Mouse (Mus musculus): ENCODE data around the gene Hist2h2aa1. TPM values are rescaled to one million over a fixed set of nuclear protein-coding genes. Genes with fewer than 3 reads are reported as not detected.
"Not testable (repeated sequence)": the region's sequence is repeated elsewhere in the genome, so short reads cannot be mapped to it uniquely, and the experiment has no call there.

The Hist2h2aa1 gene
- polyA plus RNA-seq, 1 experiment: 140 TPM

DNA sequence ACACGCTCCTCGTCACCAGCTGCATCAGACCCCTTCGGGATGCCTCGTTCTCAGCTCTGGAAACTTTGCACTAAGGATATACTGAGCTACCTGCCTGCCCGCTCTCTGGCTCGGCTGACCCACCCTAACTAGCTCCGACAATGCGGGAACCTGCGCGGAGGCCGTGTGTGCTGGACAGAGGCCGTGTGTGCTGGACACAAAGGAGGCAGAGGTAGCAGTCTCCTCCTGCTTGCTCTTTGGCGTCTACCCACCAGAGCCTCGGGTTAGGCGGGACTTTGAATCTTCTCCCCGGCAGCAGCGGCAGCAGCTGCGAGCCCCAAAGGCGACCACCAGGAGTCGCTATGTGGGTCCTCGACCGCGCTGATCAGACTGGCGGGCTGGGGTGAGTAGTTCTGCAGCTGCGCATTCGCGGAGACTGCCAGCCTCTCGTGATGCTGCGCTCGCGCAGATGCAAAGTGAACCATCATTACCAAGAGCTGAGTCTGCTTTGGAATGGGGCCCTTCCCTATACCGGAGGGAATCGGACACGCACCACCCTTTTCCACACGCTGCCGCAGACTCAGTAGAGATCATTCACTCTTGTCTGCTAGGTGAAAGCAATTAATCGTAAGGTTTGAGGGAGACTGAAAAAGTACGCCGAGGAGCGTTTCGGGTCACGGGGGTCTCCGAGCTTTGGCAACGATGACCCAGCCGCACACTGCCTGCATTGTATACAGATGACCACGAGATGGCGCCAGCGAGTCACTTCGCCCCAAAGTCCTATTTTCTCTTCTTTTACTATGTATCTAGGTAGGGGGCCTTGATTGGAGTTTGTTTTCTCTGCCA is 32.7 kb downstream of the Hist2h2aa1 start:
- DNase-seq (ENCODE audit: low spot score): peak; percentile 73

DNA sequence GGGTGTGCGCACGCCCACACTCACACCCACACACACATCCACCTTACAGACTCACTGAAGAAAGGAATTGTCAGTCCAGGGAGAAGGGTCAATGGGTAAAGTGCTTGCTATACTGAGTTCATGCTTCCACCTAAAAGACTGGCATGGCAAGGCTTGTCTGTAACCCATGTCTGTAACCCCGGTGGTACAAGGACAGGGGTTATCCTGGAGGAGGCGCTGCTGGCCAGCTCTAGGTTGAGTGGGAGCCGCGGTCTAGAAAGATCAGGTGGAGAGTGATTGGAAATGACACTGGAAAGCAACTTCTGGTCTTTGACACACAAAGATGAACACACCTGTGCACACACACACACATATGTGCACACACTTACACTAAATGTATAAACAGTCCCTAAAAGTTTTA is 35.4 kb downstream of the Hist2h2aa1 start:
- DNase-seq (ENCODE audit: low spot score): no peak

DNA sequence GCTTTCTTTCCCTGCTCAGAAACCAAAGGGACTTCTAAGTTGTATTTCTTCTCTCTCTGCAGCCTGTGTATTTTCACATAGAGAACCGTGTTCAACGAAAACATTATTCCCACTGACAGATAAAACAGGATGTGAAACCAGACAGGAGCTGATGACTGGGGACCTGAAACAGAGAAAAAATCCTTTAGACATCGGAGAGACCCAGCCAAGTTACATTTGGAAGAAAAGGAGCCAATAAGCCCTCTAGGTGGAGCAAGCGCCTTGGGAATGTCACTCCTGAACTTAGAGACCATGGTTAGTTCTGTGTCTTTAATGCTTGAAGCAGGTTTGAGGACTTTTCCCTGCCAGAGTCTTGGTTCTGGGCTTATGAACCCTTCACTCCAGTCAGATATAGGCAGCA is 39.2 kb downstream of the Hist2h2aa1 start:
- DNase-seq (ENCODE audit: low spot score): no peak

GRCm38 (mm10) chr3:96287334-96287733 is 42.0 kb downstream of the Hist2h2aa1 start:
- not testable (repeated sequence) for DNase-seq (ENCODE audit: low spot score)

DNA sequence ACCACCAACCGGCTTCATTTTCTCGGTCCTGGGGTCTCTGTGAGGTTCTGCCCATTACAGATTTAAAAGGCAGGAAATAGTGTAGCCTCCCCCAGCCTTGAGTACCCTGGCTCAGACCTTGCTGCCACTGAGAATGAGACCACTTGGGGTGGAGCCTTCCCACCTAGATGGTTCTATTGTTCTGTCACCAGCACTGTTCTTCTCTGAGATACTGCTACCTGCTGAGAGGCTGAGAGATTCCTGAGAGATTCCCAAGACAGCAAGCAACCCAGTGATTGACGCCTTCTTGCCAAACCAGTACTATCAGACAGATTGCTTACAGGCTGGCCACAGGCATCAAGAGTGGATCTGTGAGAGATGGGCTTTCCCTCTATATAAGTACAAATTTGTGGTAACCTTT is 43.9 kb downstream of the Hist2h2aa1 start:
- no peak for DNase-seq (ENCODE audit: low spot score)

GRCm38 (mm10) chr3:96290727-96291126 is 45.4 kb downstream of the Hist2h2aa1 start:
- DNase-seq (ENCODE audit: low spot score): not testable (repeated sequence)

DNA sequence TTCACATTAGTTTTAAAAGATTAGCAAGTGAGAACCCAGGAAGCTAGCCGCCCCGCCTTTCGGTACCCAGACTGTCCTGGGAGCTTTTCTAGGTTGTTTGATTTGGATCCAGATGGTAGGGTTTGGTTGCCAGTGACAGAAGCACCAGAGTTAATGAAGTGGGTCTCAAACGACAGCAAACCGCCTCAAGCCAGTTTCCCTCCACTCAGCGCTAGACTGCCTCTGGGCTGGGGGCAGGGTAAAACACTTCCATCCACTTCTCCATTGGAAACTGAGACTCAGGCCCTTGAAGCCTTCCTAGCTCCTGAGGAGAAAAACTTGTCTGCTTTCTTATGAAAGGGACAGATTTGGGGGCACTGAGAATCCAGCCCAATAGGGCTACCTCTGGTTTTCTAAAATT is 47.3 kb downstream of the Hist2h2aa1 start:
- DNase-seq (ENCODE audit: low spot score): no peak

DNA sequence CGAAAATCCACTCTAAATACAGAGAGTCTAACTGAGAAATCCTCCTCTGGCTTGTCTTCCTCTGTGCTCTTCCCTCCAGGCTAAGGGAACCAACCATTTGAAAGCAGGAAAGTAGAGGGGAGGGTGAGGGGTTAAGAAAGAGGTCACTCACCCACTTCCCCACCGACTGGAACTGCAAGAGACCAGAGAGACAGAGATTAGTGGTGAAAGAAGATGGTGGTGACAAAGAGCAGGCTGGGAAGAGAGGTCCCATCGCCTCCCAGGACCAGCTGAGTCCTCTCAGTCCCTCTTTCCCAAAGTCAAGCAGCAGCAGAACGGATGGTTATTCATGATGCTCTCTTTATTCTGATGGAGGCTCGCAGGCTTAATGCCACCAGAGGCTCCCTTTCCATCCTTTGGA is 48.1 kb downstream of the Hist2h2aa1 start:
- DNase-seq (ENCODE audit: low spot score): no peak

- no peak for DNase-seq (ENCODE audit: low spot score)
Measured at GRCm38 (mm10) chr3:96293787-96294186, 48.5 kb downstream of the Hist2h2aa1 start, which contains the start of gene Fcgr1. Fcgr1 (minus strand) TSS chr3:96293969.

Other genes starting within 250 kb of the Hist2h2aa1 start
- 196 and 224 TPM in 2 replicates for gene Plekho1, start 249.5 kb upstream of the Hist2h2aa1 start, polyA plus RNA-seq (2012; rRNA removed)
- gene Vps45, start 187.0 kb upstream of the Hist2h2aa1 start, polyA plus RNA-seq (2012; rRNA removed): 15.3 and 20.3 TPM in 2 replicates
- 11.1 and 16.8 TPM in 2 replicates for gene Otud7b, start 141.0 kb upstream of the Hist2h2aa1 start, polyA plus RNA-seq (2012; rRNA removed)
- 33.7 and 35.7 TPM in 2 replicates for gene Mtmr11, start 83.5 kb upstream of the Hist2h2aa1 start, polyA plus RNA-seq (2012; rRNA removed)
- gene Sf3b4, start 73.2 kb upstream of the Hist2h2aa1 start, polyA plus RNA-seq (2012; rRNA removed): 48.6 and 52.3 TPM in 2 replicates
- 8.6 and 9.4 TPM in 2 replicates for gene Sv2a, start 64.3 kb upstream of the Hist2h2aa1 start, polyA plus RNA-seq (2012; rRNA removed)
- 28.1 and 39.1 TPM in 2 replicates for gene Bola1, start 25.8 kb upstream of the Hist2h2aa1 start, polyA plus RNA-seq (2012; rRNA removed)
- 0.60 and 0.74 TPM in 2 replicates for gene Hist2h2ab, start 25.6 kb upstream of the Hist2h2aa1 start, polyA plus RNA-seq (2012; rRNA removed)
- 0.76 and 0.99 TPM in 2 replicates for gene Hist2h2ac, start 24.6 kb upstream of the Hist2h2aa1 start, polyA plus RNA-seq (2012; rRNA removed)
- 7.7 TPM in 2 replicates for gene Hist2h2be, start 24.4 kb upstream of the Hist2h2aa1 start, polyA plus RNA-seq (2012; rRNA removed)
- gene Hist2h3c2, start 6.4 kb upstream of the Hist2h2aa1 start, polyA plus RNA-seq (2012; rRNA removed): 8.6 and 14.3 TPM in 2 replicates
- 6.9 and 41.2 TPM in 2 replicates for gene Hist2h2aa2, start 5.2 kb upstream of the Hist2h2aa1 start, polyA plus RNA-seq (2012; rRNA removed)
- not detected in 2 replicates for gene Hist2h3c1, start 1.2 kb downstream of the Hist2h2aa1 start, polyA plus RNA-seq (2012; rRNA removed)
- 1.4 and 1.6 TPM in 2 replicates for gene Hist2h4, start 17.8 kb downstream of the Hist2h2aa1 start, polyA plus RNA-seq (2012; rRNA removed)
- gene Hist2h3b, start 23.2 kb downstream of the Hist2h2aa1 start, polyA plus RNA-seq (2012; rRNA removed): 1.9 and 3.2 TPM in 2 replicates
- 0.69 TPM in 1 of 2 replicates, not detected in the other for gene Hist2h2bb, start 24.3 kb downstream of the Hist2h2aa1 start, polyA plus RNA-seq (2012; rRNA removed)
- 4.9 and 5.6 TPM in 2 replicates for gene Fcgr1, start 48.5 kb downstream of the Hist2h2aa1 start, polyA plus RNA-seq (2012; rRNA removed)
- gene BC107364, start 206.8 kb downstream of the Hist2h2aa1 start, polyA plus RNA-seq (2012; rRNA removed): 0.15 and 0.29 TPM in 2 replicates

Data from urinary bladder, adult 2 months (tissue).